Mouse (Mus musculus): ENCODE data around the gene Apoc3. TPM values are rescaled to one million over a fixed set of nuclear protein-coding genes. Genes with fewer than 3 reads are reported as not detected.

The Apoc3 gene
- polyA plus RNA-seq, 1 experiment from 2014 or later = 64.3 TPM

DNA sequence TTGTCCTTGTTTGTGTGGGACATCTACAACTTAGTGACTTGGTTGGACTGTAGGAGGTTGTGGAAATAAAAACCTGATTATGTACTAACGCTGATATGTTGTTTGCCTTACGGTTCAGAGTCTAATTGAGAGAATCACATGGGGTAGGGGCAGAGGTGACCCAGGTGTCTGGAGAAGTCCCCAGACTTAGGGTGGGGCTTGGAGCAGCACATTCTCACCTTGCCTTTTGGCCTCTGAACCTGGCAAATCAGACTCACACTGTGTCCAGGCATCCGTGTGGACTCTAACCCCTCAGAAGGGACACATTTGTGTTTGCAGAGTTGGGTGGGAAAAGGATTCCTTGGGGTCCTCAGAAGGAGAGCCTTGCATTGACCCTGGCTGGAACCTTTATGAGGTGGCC lies 11.3 kb downstream of the Apoc3 start:
- Histone ChIP-seq H3K36me3 (ENCODE audit: control insufficient read depth, insufficient read depth, low read length) (peaks cover 14% of the 10 kb centered on the region; the same call in 1 of the 2 replicates), H3K4me1 (ENCODE audit: control insufficient read depth, insufficient read depth, low read length) (peaks cover 2% of the 10 kb centered on the region; the same call in 1 of the 2 replicates), H3K9me3 (replicated peaks; ENCODE audit: control insufficient read depth, low read length) (no peaks in the 10 kb centered on the region), H3K4me3 (replicated peaks; ENCODE audit: low read length) (no peak overlapping the region), H3K27me3 (ENCODE audit: control insufficient read depth, insufficient read depth, low read length) (no peaks in the 10 kb centered on the region), H3K4me2 (ENCODE audit: low read depth, low read length) (no peak overlapping the region), H3K27ac (ENCODE audit: low read length) (no peak overlapping the region; the same call in 1 of the 2 replicates), H3K9ac (ENCODE audit: low read length) (no peak overlapping the region)
- 68% methylated on average over 3 of the region's 3 CpGs for WGBS
- peak; percentile 45 for ATAC-seq (ENCODE audit: insufficient read depth, low FRiP score)

- Histone ChIP-seq H3K9ac (ENCODE audit: low read length) (no peak overlapping the region), H3K9me3 (replicated peaks; ENCODE audit: control insufficient read depth, low read length) (no peaks in the 10 kb centered on the region), H3K4me3 (replicated peaks; ENCODE audit: low read length) (no peak overlapping the region), H3K4me2 (ENCODE audit: low read depth, low read length) (no peak overlapping the region), H3K4me1 (ENCODE audit: control insufficient read depth, insufficient read depth, low read length) (no peaks in the 10 kb centered on the region), H3K27ac (ENCODE audit: low read length) (no peak overlapping the region), H3K36me3 (ENCODE audit: control insufficient read depth, insufficient read depth, low read length) (peaks cover 14% of the 10 kb centered on the region; the same call in 1 of the 2 replicates), H3K27me3 (ENCODE audit: control insufficient read depth, insufficient read depth, low read length) (no peaks in the 10 kb centered on the region)
- ATAC-seq (ENCODE audit: insufficient read depth, low FRiP score) = no peak
- WGBS = 80% methylated on average over 6 of the region's 6 CpGs
These were observed 12.3 kb downstream of the Apoc3 start for GRCm38 (mm10) chr9:46223090-46223489.

GRCm38 (mm10) chr9:46218176-46218575 lies 17.3 kb downstream of the Apoc3 start:
- Histone ChIP-seq H3K4me3 (replicated peaks; ENCODE audit: low read length) (no peak overlapping the region), H3K9ac (ENCODE audit: low read length) (no peak overlapping the region), H3K27ac (ENCODE audit: low read length) (no peak overlapping the region), H3K36me3 (ENCODE audit: control insufficient read depth, insufficient read depth, low read length) (peaks cover 18% of the 10 kb centered on the region; the same call in 1 of the 2 replicates), H3K27me3 (ENCODE audit: control insufficient read depth, insufficient read depth, low read length) (no peaks in the 10 kb centered on the region), H3K4me1 (ENCODE audit: control insufficient read depth, insufficient read depth, low read length) (peaks cover 8% of the 10 kb centered on the region), H3K4me2 (ENCODE audit: low read depth, low read length) (no peak overlapping the region), H3K9me3 (replicated peaks; ENCODE audit: control insufficient read depth, low read length) (no peaks in the 10 kb centered on the region)
- 74% methylated on average over 9 of the region's 9 CpGs for WGBS
- ATAC-seq (ENCODE audit: insufficient read depth, low FRiP score) = no peak

DNA sequence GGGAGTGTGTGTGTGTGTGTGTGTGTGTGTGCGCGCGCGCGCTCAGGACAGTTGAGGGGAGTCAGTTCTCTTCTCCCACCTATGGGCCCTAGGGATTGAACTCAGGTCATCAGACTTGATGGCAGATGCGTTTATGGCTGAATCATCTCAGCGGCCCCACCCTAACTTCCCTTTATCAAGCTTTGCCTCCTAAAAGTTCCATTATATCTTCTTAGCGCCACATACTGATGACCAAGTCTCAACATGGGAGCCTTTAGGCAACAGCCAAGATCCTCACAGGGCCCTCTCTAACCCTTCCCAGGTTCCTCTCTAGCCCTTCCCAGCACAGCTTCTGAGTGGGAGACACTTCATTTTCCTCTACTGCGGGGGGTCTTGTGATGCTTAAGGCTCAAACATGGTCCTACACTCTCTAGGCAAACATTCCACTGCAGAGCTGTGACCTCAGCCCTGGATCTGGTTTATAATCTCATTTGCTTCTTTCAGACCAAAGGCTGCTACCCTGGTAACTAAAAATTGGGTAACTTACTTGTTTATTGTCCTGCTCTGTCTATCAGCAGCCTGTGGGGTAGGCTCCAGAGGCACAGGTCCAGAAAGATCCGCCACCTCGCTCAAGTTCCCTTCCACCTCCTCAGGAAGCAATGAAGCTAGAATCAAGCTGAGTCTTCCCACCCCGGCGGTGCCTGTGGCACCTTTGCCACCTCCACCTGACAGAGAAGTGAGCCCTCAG lies 18.5 kb downstream of the Apoc3 start:
- Histone ChIP-seq H3K9ac (ENCODE audit: low read length) (no peak overlapping the region), H3K9me3 (replicated peaks; ENCODE audit: control insufficient read depth, low read length) (no peaks in the 10 kb centered on the region), H3K27ac (ENCODE audit: low read length) (no peak overlapping the region), H3K4me3 (replicated peaks; ENCODE audit: low read length) (no peak overlapping the region), H3K4me2 (ENCODE audit: low read depth, low read length) (no peak overlapping the region), H3K4me1 (ENCODE audit: control insufficient read depth, insufficient read depth, low read length) (peaks cover 8% of the 10 kb centered on the region), H3K36me3 (ENCODE audit: control insufficient read depth, insufficient read depth, low read length) (peaks cover 21% of the 10 kb centered on the region; the same call in 1 of the 2 replicates), H3K27me3 (ENCODE audit: control insufficient read depth, insufficient read depth, low read length) (no peaks in the 10 kb centered on the region)
- no peak for ATAC-seq (ENCODE audit: insufficient read depth, low FRiP score)
- 85% methylated on average over 13 of the region's 13 CpGs for WGBS

GRCm38 (mm10) chr9:46215338-46216322 lies 19.8 kb downstream of the Apoc3 start:
- H3K9me3 ChIP-seq (replicated peaks; ENCODE audit: control insufficient read depth, low read length) = no peaks in the 10 kb centered on the region
- peaks cover 22% of the 10 kb centered on the region; the same call in 1 of the 2 replicates for H3K36me3 ChIP-seq (ENCODE audit: control insufficient read depth, insufficient read depth, low read length)
- H3K4me3 ChIP-seq (replicated peaks; ENCODE audit: low read length) = no peak overlapping the region
- 49% methylated on average over 11 of the region's 11 CpGs for WGBS
- ATAC-seq (ENCODE audit: insufficient read depth, low FRiP score) = no peak
- H3K27ac ChIP-seq (ENCODE audit: low read length) = peak overlapping the region; percentile 51; the same call in 1 of the 2 replicates
- no peak overlapping the region for H3K9ac ChIP-seq (ENCODE audit: low read length)
- no peak overlapping the region for H3K4me2 ChIP-seq (ENCODE audit: low read depth, low read length)
- peaks cover 8% of the 10 kb centered on the region for H3K4me1 ChIP-seq (ENCODE audit: control insufficient read depth, insufficient read depth, low read length)
- no peaks in the 10 kb centered on the region for H3K27me3 ChIP-seq (ENCODE audit: control insufficient read depth, insufficient read depth, low read length)

DNA sequence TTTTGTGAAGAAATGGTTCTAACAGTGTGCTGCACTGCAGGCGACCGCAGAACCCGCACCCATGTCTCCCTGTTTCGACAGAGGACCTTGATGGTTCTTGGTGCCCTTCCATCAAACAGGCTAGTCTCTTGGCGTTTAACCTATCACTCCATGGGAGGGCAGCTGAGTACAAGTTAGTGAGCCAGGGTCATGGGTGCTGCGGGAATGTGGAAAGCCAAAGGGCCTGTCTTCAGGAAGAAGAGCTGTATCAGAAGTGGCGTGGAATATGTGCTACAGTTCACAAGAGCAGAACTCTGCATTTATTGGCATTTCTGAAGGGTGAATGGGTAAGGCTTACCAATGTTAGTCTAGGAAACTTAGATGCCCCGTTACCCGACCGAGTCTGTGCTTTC lies 20.5 kb downstream of the Apoc3 start:
- ATAC-seq (ENCODE audit: insufficient read depth, low FRiP score) = no peak
- Histone ChIP-seq H3K4me3 (replicated peaks; ENCODE audit: low read length) (no peak overlapping the region), H3K4me2 (ENCODE audit: low read depth, low read length) (no peak overlapping the region), H3K27me3 (ENCODE audit: control insufficient read depth, insufficient read depth, low read length) (no peaks in the 10 kb centered on the region), H3K9ac (ENCODE audit: low read length) (no peak overlapping the region), H3K9me3 (replicated peaks; ENCODE audit: control insufficient read depth, low read length) (no peaks in the 10 kb centered on the region), H3K4me1 (ENCODE audit: control insufficient read depth, insufficient read depth, low read length) (peaks cover 8% of the 10 kb centered on the region), H3K36me3 (ENCODE audit: control insufficient read depth, insufficient read depth, low read length) (0 out of 2 replicates have a peak, but pooled peaks cover 24% of the 10 kb centered on the region), H3K27ac (ENCODE audit: low read length) (peak overlapping the region; percentile 51; the same call in 1 of the 2 replicates)
- 84% methylated on average over 10 of the region's 10 CpGs for WGBS

GRCm38 (mm10) chr9:46214276-46214675 lies 21.2 kb downstream of the Apoc3 start:
- H3K36me3 ChIP-seq (ENCODE audit: control insufficient read depth, insufficient read depth, low read length) = peaks cover 22% of the 10 kb centered on the region; the same call in 1 of the 2 replicates
- no peak for ATAC-seq (ENCODE audit: insufficient read depth, low FRiP score)
- no peak overlapping the region for H3K4me3 ChIP-seq (replicated peaks; ENCODE audit: low read length)
- H3K27me3 ChIP-seq (ENCODE audit: control insufficient read depth, insufficient read depth, low read length) = no peaks in the 10 kb centered on the region
- no peak overlapping the region for H3K9ac ChIP-seq (ENCODE audit: low read length)
- peaks cover 8% of the 10 kb centered on the region for H3K4me1 ChIP-seq (ENCODE audit: control insufficient read depth, insufficient read depth, low read length)
- H3K27ac ChIP-seq (ENCODE audit: low read length) = no peak overlapping the region
- H3K9me3 ChIP-seq (replicated peaks; ENCODE audit: control insufficient read depth, low read length) = no peaks in the 10 kb centered on the region
- no peak overlapping the region for H3K4me2 ChIP-seq (ENCODE audit: low read depth, low read length)
- WGBS = 67% methylated on average over 4 of the region's 4 CpGs

DNA sequence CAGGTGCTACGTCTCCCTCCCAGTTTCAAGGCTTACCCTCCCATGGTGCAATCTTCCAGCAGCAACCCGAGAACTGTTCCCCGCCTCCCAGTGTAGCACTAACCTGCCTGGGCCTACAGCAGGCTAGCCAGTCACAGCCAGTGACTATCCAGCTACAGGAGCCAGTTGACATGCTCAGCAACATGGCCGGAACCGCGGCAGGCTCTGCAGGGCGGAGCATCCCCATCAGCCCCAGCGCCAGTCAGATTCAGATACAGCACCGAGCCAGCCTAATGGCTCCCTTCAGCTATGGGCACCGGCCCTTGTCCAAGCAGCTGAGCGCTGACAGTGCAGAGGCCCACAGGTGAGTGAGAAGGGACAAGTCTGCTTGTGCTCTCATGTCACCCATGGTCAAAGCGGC lies 25.0 kb downstream of the Apoc3 start:
- Histone ChIP-seq H3K36me3 (ENCODE audit: control insufficient read depth, insufficient read depth, low read length) (peaks cover 23% of the 10 kb centered on the region; the same call in 1 of the 2 replicates), H3K4me3 (replicated peaks; ENCODE audit: low read length) (no peak overlapping the region), H3K9ac (ENCODE audit: low read length) (no peak overlapping the region), H3K4me1 (ENCODE audit: control insufficient read depth, insufficient read depth, low read length) (peaks cover 13% of the 10 kb centered on the region), H3K27ac (ENCODE audit: low read length) (no peak overlapping the region), H3K27me3 (ENCODE audit: control insufficient read depth, insufficient read depth, low read length) (no peaks in the 10 kb centered on the region), H3K4me2 (ENCODE audit: low read depth, low read length) (no peak overlapping the region), H3K9me3 (replicated peaks; ENCODE audit: control insufficient read depth, low read length) (no peaks in the 10 kb centered on the region)
- 91% methylated on average over 12 of the region's 12 CpGs for WGBS
- no peak for ATAC-seq (ENCODE audit: insufficient read depth, low FRiP score)
